Mouse (Mus musculus): ENCODE data around the gene Slc27a3. TPM values are rescaled to one million over a fixed set of nuclear protein-coding genes. Genes with fewer than 3 reads are reported as not detected.

Slc27a3 gene
- total and polyA plus RNA-seq, 3 experiments: 1.3 to 2.6 (median 1.9) TPM

GRCm38 (mm10) chr3:90387483-90387882 lies 2.3 kb downstream of the Slc27a3 start:
- no peak for TF ChIP-seq MAX (IDR thresholded peaks at IDR 0.05; ENCODE audit: low read length)
- no peak for TF ChIP-seq TBP (conservative IDR thresholded peaks at IDR 0.05; ENCODE audit: low read depth, low read length)
- no peak for TF ChIP-seq CTCF (conservative IDR thresholded peaks at IDR 0.05 in 1 of 2, IDR thresholded peaks at IDR 0.05 in 1 of 2; ENCODE audit: low read depth in 2 of 2, low read length in 2 of 2)
- no peak for TF ChIP-seq ETS1 (conservative IDR thresholded peaks at IDR 0.05; ENCODE audit: low read depth, low read length)
- TF ChIP-seq ZMIZ1 (IDR thresholded peaks at IDR 0.05; ENCODE audit: low read depth, low read length): no peak
- TF ChIP-seq MAZ (IDR thresholded peaks at IDR 0.05; ENCODE audit: low read depth, low read length): no peak
- no peak for TF ChIP-seq MXI1 (IDR thresholded peaks at IDR 0.05; ENCODE audit: low read depth, low read length)
- no peak for TF ChIP-seq SMC3 (IDR thresholded peaks at IDR 0.05; ENCODE audit: low read depth, low read length)
- no peak for TF ChIP-seq USF2 (conservative IDR thresholded peaks at IDR 0.05; ENCODE audit: low read depth, low read length)
- TF ChIP-seq POLR2A (IDR thresholded peaks at IDR 0.05; ENCODE audit: low read depth, low read length): no peak
- no peak for TF ChIP-seq CHD1 (IDR thresholded peaks at IDR 0.05; ENCODE audit: low read depth, low read length)
- TF ChIP-seq NRF1 (IDR thresholded peaks at IDR 0.05; ENCODE audit: low read depth, low read length): no peak
- no peak for TF ChIP-seq HCFC1 (IDR thresholded peaks at IDR 0.05; ENCODE audit: low read depth, low read length)
- TF ChIP-seq E2F4 (IDR thresholded peaks at IDR 0.05; ENCODE audit: insufficient replicate concordance, low read depth, low read length): no peak
- no peak for TF ChIP-seq MEF2A (IDR thresholded peaks at IDR 0.05; ENCODE audit: borderline replicate concordance, low read depth, low read length)
- TF ChIP-seq ELF1 (IDR thresholded peaks at IDR 0.05; ENCODE audit: low read depth, low read length): no peak
- TF ChIP-seq MYC (IDR thresholded peaks at IDR 0.05; ENCODE audit: low read depth, low read length): no peak
- H3K4me1 ChIP-seq (ENCODE audit: control insufficient read depth in 1 of 2, insufficient read depth in 2 of 2): peaks cover 10 to 33% of the 10 kb centered on the region in 2 experiments
- dilution Hi-C loops (cut with MboI; ENCODE audit: extremely low pct_ligation_motif_present, extremely low pct_unique_long_range_greater_than_20kb, low sequenced_read_pairs): no loop called here
- no peak overlapping the region for H3K4me2 ChIP-seq (ENCODE audit: insufficient read depth, low read depth, poor library complexity, severe bottlenecking)
- no peaks in the 10 kb centered on the region for H3K79me2 ChIP-seq (replicated peaks; ENCODE audit: control insufficient read depth, extremely low read depth, insufficient read depth, poor library complexity, severe bottlenecking)
- H3K36me3 ChIP-seq (replicated peaks in 1 of 2; ENCODE audit: control insufficient read depth in 1 of 2, insufficient read depth in 1 of 2, low read length in 1 of 2): peaks cover 63 to 79% of the 10 kb centered on the region in 2 experiments
- in situ Hi-C loops (cut with MboI; ENCODE audit: low pct_ligation_motif_present, low pct_unique_long_range_greater_than_20kb, low sequenced_read_pairs): no loop called here
- H3K27ac ChIP-seq (ENCODE audit: insufficient read depth, low read depth): no peak overlapping the region
- no peak for DNase-seq (ENCODE audit: extremely low read depth)
- no peaks in the 10 kb centered on the region for H3K27me3 ChIP-seq (replicated peaks)
- no peak overlapping the region for H3K9ac ChIP-seq (ENCODE audit: insufficient read depth, low read depth)
- H3K9me3 ChIP-seq (replicated peaks; ENCODE audit: low read length): no peaks in the 10 kb centered on the region
- H3K4me3 ChIP-seq (replicated peaks in 1 of 3; ENCODE audit: low read depth in 2 of 3, low read length in 2 of 3, poor library complexity in 1 of 3): no peak overlapping the region

DNA sequence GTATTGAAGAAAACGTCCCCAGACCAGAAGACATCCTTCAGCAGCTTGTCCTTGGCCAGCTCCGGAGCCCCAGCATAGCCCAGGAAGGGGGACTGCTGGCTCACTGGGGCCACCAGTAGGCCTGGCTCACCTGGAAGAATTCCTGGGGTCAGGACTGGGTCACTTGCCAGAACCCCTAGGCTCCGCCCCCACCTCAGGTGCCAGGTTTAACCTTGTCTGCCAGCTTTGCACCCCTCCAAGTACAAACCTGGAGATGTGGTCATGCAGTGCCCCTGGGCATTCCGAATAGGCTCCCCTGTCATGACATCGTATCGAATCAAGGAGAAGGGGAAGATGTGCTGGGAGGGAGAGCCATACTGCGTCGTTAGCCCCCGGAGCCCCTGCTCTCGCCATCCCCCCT lies 2.9 kb downstream of the Slc27a3 start:
- DNase-seq (ENCODE audit: extremely low read depth): no peak
- in situ Hi-C loops (cut with MboI; ENCODE audit: low pct_ligation_motif_present, low pct_unique_long_range_greater_than_20kb, low sequenced_read_pairs) (no loop called here), dilution Hi-C loops (cut with MboI; ENCODE audit: extremely low pct_ligation_motif_present, extremely low pct_unique_long_range_greater_than_20kb, low sequenced_read_pairs) (no loop called here)
- Histone ChIP-seq H3K4me2 (ENCODE audit: insufficient read depth, low read depth, poor library complexity, severe bottlenecking) (no peak overlapping the region), H3K4me1 (ENCODE audit: control insufficient read depth in 1 of 2, insufficient read depth in 2 of 2) (peaks cover 10 to 33% of the 10 kb centered on the region in 2 experiments), H3K27ac (ENCODE audit: insufficient read depth, low read depth) (no peak overlapping the region), H3K27me3 (replicated peaks) (no peaks in the 10 kb centered on the region), H3K36me3 (replicated peaks in 1 of 2; ENCODE audit: control insufficient read depth in 1 of 2, insufficient read depth in 1 of 2, low read length in 1 of 2) (peaks cover 57 to 72% of the 10 kb centered on the region in 2 experiments), H3K4me3 (replicated peaks in 1 of 3; ENCODE audit: low read depth in 2 of 3, low read length in 2 of 3, poor library complexity in 1 of 3) (no peak overlapping the region), H3K9me3 (replicated peaks; ENCODE audit: low read length) (no peaks in the 10 kb centered on the region), H3K79me2 (replicated peaks; ENCODE audit: control insufficient read depth, extremely low read depth, insufficient read depth, poor library complexity, severe bottlenecking) (no peaks in the 10 kb centered on the region), H3K9ac (ENCODE audit: insufficient read depth, low read depth) (no peak overlapping the region)
- TF ChIP-seq MAZ (IDR thresholded peaks at IDR 0.05; ENCODE audit: low read depth, low read length) (no peak), NELFE (IDR thresholded peaks at IDR 0.05; ENCODE audit: low read depth, low read length) (no peak), EP300 (IDR thresholded peaks at IDR 0.05; ENCODE audit: low read length) (no peak), JUN (IDR thresholded peaks at IDR 0.05; ENCODE audit: insufficient read depth, low read depth, low read length) (no peak), ELF1 (IDR thresholded peaks at IDR 0.05; ENCODE audit: low read depth, low read length) (no peak), PAX5 (IDR thresholded peaks at IDR 0.05; ENCODE audit: low read length) (no peak), E2F4 (IDR thresholded peaks at IDR 0.05; ENCODE audit: insufficient replicate concordance, low read depth, low read length) (no peak), MAFK (IDR thresholded peaks at IDR 0.05; ENCODE audit: insufficient replicate concordance, low read length) (no peak), UBTF (IDR thresholded peaks at IDR 0.05; ENCODE audit: low read depth, low read length) (no peak), IRF4 (IDR thresholded peaks at IDR 0.05; ENCODE audit: low read depth, low read length) (no peak), USF1 (IDR thresholded peaks at IDR 0.05; ENCODE audit: low read depth, low read length) (no peak), ZMIZ1 (IDR thresholded peaks at IDR 0.05; ENCODE audit: low read depth, low read length) (no peak)

Data from CH12.LX (cell line).